Mouse (Mus musculus): Measurements from ENCODE around the gene Tmem158. TPM values are rescaled to one million over a fixed set of nuclear protein-coding genes. Genes with fewer than 3 reads are reported as not detected.

The Tmem158 gene
- total RNA-seq, 2 experiments from 2014 or later = 44.7 to 60.5 TPM

DNA sequence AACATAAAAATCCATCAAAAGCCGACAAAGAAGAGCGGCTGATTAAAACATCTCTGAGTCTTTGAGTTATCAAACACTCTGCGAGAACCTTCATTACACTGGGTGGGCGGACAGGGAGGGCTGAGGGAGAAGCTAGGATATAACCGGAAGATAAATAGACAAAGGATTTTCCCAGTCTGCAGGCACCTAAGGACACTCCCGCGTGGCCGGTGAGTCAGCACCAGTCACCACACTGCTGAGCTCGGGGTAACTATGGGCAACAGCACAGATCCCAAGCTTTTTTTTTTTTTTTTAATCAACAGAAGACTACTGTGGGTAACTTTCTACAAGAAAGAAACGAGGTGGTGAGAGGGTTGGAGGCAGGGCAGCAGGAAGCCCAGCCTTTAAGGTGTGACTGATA, 16.6 kb downstream of the Tmem158 start:
- TF ChIP-seq CTCF (IDR thresholded peaks at IDR 0.05) = no peak
- Histone ChIP-seq H3K4me3 (no peak overlapping the region), H3K27ac (peak overlapping the region; percentile 40; the same call in 1 of the 2 replicates)
- intact Hi-C loops (cut with DNase I) = no loop called here
- DNase-seq (ENCODE audit: extremely low spot score in 1 of 2, low spot score in 2 of 2) = peak; percentile 53 to 57

- H3K27ac ChIP-seq = no peak overlapping the region
- no peak for DNase-seq (ENCODE audit: extremely low spot score in 1 of 2, low spot score in 2 of 2)
- no peak overlapping the region for H3K4me3 ChIP-seq
- no peak for TF ChIP-seq CTCF (IDR thresholded peaks at IDR 0.05)
- intact Hi-C loops (cut with DNase I) = no loop called here
These were observed 19.4 kb downstream of the Tmem158 start for GRCm38 (mm10) chr9:123241191-123241590.

DNA sequence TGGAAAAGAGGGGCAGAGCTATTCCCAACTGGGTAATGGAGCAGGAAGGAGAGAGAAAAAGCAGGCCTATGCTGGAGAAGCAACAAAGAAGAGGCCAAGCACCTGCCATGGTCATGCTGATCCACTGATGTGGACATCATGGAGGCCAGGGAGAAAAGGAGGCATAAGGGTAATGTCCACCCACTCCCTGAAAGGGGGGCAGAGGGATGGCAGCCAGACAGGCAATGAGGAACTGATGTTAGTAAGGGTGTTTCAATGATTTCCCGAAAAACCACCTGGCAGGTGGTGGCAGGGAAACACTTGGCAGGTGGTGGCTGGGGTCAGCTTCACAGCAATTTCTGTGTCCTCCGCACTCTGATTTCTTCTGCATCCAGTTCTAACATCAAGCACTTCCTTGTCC, 19.8 kb downstream of the Tmem158 start:
- no peak overlapping the region for H3K4me3 ChIP-seq
- TF ChIP-seq CTCF (IDR thresholded peaks at IDR 0.05) = no peak
- DNase-seq (ENCODE audit: extremely low spot score in 1 of 2, low spot score in 2 of 2) = no peak
- intact Hi-C loops (cut with DNase I) = no loop called here
- no peak overlapping the region for H3K27ac ChIP-seq

GRCm38 (mm10) chr9:123240271-123240670, 20.3 kb downstream of the Tmem158 start:
- intact Hi-C loops (cut with DNase I) = no loop called here
- H3K27ac ChIP-seq = no peak overlapping the region
- H3K4me3 ChIP-seq = no peak overlapping the region
- TF ChIP-seq CTCF (IDR thresholded peaks at IDR 0.05) = no peak
- no peak for DNase-seq (ENCODE audit: extremely low spot score in 1 of 2, low spot score in 2 of 2)

DNA sequence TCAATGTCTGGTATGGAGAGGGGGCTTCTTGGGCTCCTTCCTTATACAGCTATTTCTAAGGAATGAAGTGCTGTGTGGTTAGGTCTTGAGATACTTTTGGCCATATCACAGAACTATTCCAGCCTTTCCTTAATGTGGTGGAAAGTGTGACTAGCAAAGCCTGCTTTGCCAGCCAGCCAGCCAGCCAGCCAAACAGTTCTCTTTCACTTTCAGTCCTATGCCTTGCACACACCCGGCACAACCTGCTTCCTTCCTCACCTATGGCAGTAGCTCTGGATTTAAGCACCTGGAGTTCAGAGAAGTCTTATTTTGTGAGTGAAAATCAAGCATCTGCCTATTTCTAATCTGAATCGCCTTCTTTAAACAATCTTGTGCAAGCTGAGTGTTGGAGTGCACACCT, 20.9 kb downstream of the Tmem158 start:
- no peak for TF ChIP-seq CTCF (IDR thresholded peaks at IDR 0.05)
- no peak for DNase-seq (ENCODE audit: extremely low spot score in 1 of 2, low spot score in 2 of 2)

GRCm38 (mm10) chr9:123238256-123239045, 22.1 kb downstream of the Tmem158 start:
- Histone ChIP-seq H3K27ac (no peak overlapping the region), H3K4me3 (no peak overlapping the region)
- no peak for DNase-seq (ENCODE audit: extremely low spot score in 1 of 2, low spot score in 2 of 2)
- intact Hi-C loops (cut with DNase I) = no loop called here
- TF ChIP-seq CTCF (IDR thresholded peaks at IDR 0.05) = no peak

More for the DNA sequence above, 20.9 kb downstream of the Tmem158 start:
- intact Hi-C loops (cut with DNase I) = no loop called here
- no peak overlapping the region for H3K27ac ChIP-seq
- H3K4me3 ChIP-seq = no peak overlapping the region

GRCm38 (mm10) chr9:123237739-123238138, 22.8 kb downstream of the Tmem158 start:
- H3K27ac ChIP-seq = no peak overlapping the region
- intact Hi-C loops (cut with DNase I) = no loop called here

GRCm38 (mm10) chr9:123235621-123236020, 24.9 kb downstream of the Tmem158 start:
- TF ChIP-seq CTCF (IDR thresholded peaks at IDR 0.05) = no peak
- H3K27ac ChIP-seq = no peak overlapping the region
- intact Hi-C loops (cut with DNase I) = no loop called here
- no peak overlapping the region for H3K4me3 ChIP-seq
- DNase-seq (ENCODE audit: extremely low spot score in 1 of 2, low spot score in 2 of 2) = no peak

More at GRCm38 (mm10) chr9:123237739-123238138, 22.8 kb downstream of the Tmem158 start:
- no peak for DNase-seq (ENCODE audit: extremely low spot score in 1 of 2, low spot score in 2 of 2)
- H3K4me3 ChIP-seq = no peak overlapping the region
- no peak for TF ChIP-seq CTCF (IDR thresholded peaks at IDR 0.05)

DNA sequence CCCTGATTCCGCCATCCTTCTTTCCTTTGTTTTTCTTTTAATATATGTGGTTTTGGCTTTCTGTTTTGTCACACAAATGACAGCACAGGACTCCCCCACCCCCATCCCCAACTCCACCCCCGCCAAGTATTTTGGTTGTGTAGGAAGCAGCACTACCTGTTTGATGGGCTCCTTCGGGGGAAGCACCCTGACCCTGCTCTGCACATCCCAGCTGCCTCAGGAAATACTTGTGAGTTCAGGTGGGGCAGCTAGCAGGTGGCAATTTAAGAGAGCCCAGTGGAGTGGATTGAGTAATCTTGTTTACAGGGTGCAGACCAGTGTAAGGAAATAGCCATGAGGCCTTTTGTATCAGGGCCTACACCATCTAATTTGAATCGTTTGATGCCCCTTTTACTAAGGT, 30.7 kb downstream of the Tmem158 start:
- no peak overlapping the region for H3K27ac ChIP-seq
- no peak for DNase-seq (ENCODE audit: extremely low spot score in 1 of 2, low spot score in 2 of 2)
- intact Hi-C loops (cut with DNase I) = no loop called here
- TF ChIP-seq CTCF (IDR thresholded peaks at IDR 0.05) = no peak
- no peak overlapping the region for H3K4me3 ChIP-seq

- Histone ChIP-seq H3K27ac (no peak overlapping the region), H3K4me3 (no peak overlapping the region)
- intact Hi-C loops (cut with DNase I) = no loop called here
- no peak for DNase-seq (ENCODE audit: extremely low spot score in 1 of 2, low spot score in 2 of 2)
- no peak for TF ChIP-seq CTCF (IDR thresholded peaks at IDR 0.05)
These were observed 31.9 kb downstream of the Tmem158 start for GRCm38 (mm10) chr9:123228671-123229070.

GRCm38 (mm10) chr9:123227106-123227750, 33.3 kb downstream of the Tmem158 start:
- DNase-seq (ENCODE audit: extremely low spot score in 1 of 2, low spot score in 2 of 2) = no peak
- intact Hi-C loops (cut with DNase I) = no loop called here
- Histone ChIP-seq H3K4me3 (no peak overlapping the region), H3K27ac (no peak overlapping the region)
- TF ChIP-seq CTCF (IDR thresholded peaks at IDR 0.05) = no peak

DNA sequence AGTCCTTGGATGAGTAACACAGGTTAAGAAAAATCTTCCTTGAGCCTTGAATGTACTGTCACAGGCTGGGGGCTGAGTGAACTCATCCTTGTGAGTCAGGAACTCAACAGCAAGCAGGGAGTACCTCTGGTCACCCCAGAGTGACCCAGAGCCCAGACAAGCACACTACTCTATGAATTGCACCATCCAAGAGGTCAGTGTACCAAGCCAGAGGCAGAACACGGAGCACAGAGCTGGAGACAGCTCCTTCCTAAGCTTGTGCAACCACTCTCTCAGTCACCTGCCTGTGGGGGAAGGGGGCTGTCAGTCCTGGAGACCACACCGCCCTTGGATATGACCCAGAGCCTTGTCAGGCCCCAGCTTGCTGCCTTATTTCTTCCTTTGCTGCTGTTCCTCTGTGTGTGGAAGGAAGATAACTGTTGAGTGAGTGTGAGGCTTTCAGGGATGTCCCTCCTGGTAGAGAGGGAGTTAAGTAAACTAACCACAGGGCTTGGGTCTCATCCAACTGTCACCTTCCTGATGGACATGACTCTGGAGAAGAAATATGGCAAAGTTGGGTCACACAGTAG, 35.6 kb downstream of the Tmem158 start:
- no peak for DNase-seq (ENCODE audit: extremely low spot score in 1 of 2, low spot score in 2 of 2)
- no peak overlapping the region for H3K4me3 ChIP-seq
- TF ChIP-seq CTCF (IDR thresholded peaks at IDR 0.05) = no peak
- H3K27ac ChIP-seq = no peak overlapping the region
- intact Hi-C loops (cut with DNase I) = no loop called here

All from left cerebral cortex, adult 2 months (tissue).